Mouse (Mus musculus): Measurements from ENCODE around the gene Gm3336. TPM values are rescaled to one million over a fixed set of nuclear protein-coding genes. Genes with fewer than 3 reads are reported as not detected.

Gm3336 gene
- polyA plus RNA-seq, 1 experiment from 2014 or later: 4.1 TPM

- WGBS: 39% methylated on average over 7 of the region's 7 CpGs
These were observed 5.3 kb downstream of the Gm3336 start, which contains the start of gene Pde4c for GRCm38 (mm10) chr8:70723486-70724210. Pde4c (plus strand) TSS chr8:70723720.

GRCm38 (mm10) chr8:70724216-70724615 lies 5.9 kb downstream of the Gm3336 start:
- no peak overlapping the region for H3K4me2 ChIP-seq (ENCODE audit: low read depth, low read length)
- H3K27ac ChIP-seq (ENCODE audit: low read length): no peak overlapping the region
- H3K27me3 ChIP-seq (replicated peaks; ENCODE audit: control insufficient read depth, insufficient read depth, low read length): 0 out of 2 replicates have a peak, but pooled peaks cover 7% of the 10 kb centered on the region
- H3K36me3 ChIP-seq (ENCODE audit: control insufficient read depth, insufficient read depth, low read length): no peaks in the 10 kb centered on the region
- H3K9ac ChIP-seq (ENCODE audit: low read depth, low read length): peak overlapping the region; percentile 33; the same call in 1 of the 2 replicates
- H3K4me1 ChIP-seq (ENCODE audit: control insufficient read depth, insufficient read depth, low read length): peaks cover 12% of the 10 kb centered on the region
- no peaks in the 10 kb centered on the region for H3K9me3 ChIP-seq (ENCODE audit: control insufficient read depth, low read length)
- 78% methylated on average over 12 of the region's 12 CpGs for WGBS
- no peak overlapping the region for H3K4me3 ChIP-seq (ENCODE audit: low read length)
- no peak for ATAC-seq

More at GRCm38 (mm10) chr8:70723486-70724210, 5.3 kb downstream of the Gm3336 start, which contains the start of gene Pde4c:
- no peak within 1 kb of the TSS for H3K4me2 ChIP-seq (ENCODE audit: low read depth, low read length)
- ATAC-seq: peak; percentile 71
- 0 out of 2 replicates have a peak, but pooled peaks cover 3% of the 10 kb centered on the region for H3K27me3 ChIP-seq (replicated peaks; ENCODE audit: control insufficient read depth, insufficient read depth, low read length)
- no peaks in the 10 kb centered on the region for H3K36me3 ChIP-seq (ENCODE audit: control insufficient read depth, insufficient read depth, low read length)
- no peak within 1 kb of the TSS for H3K4me3 ChIP-seq (ENCODE audit: low read length)
- H3K27ac ChIP-seq (ENCODE audit: low read length): no peak within 1 kb of the TSS
- no peaks in the 10 kb centered on the region for H3K9me3 ChIP-seq (ENCODE audit: control insufficient read depth, low read length)
- H3K9ac ChIP-seq (ENCODE audit: low read depth, low read length): peak within 1 kb of the TSS; percentile 33
- H3K4me1 ChIP-seq (ENCODE audit: control insufficient read depth, insufficient read depth, low read length): peaks cover 12% of the 10 kb centered on the region

- no peak overlapping the region for H3K4me2 ChIP-seq (ENCODE audit: low read depth, low read length)
- no peak for ATAC-seq
- no peaks in the 10 kb centered on the region for H3K36me3 ChIP-seq (ENCODE audit: control insufficient read depth, insufficient read depth, low read length)
- peaks cover 17% of the 10 kb centered on the region for H3K4me1 ChIP-seq (ENCODE audit: control insufficient read depth, insufficient read depth, low read length)
- no peak overlapping the region for H3K4me3 ChIP-seq (ENCODE audit: low read length)
- WGBS: 31% methylated on average over 14 of the region's 14 CpGs
- H3K9ac ChIP-seq (ENCODE audit: low read depth, low read length): no peak overlapping the region
- peaks cover 11% of the 10 kb centered on the region; the same call in 1 of the 2 replicates for H3K27me3 ChIP-seq (replicated peaks; ENCODE audit: control insufficient read depth, insufficient read depth, low read length)
- H3K27ac ChIP-seq (ENCODE audit: low read length): no peak overlapping the region
- H3K9me3 ChIP-seq (ENCODE audit: control insufficient read depth, low read length): no peaks in the 10 kb centered on the region
These were observed 7.6 kb downstream of the Gm3336 start for GRCm38 (mm10) chr8:70725792-70726447.

GRCm38 (mm10) chr8:70726721-70727120 lies 8.4 kb downstream of the Gm3336 start:
- Histone ChIP-seq H3K4me1 (ENCODE audit: control insufficient read depth, insufficient read depth, low read length) (peaks cover 17% of the 10 kb centered on the region), H3K9ac (ENCODE audit: low read depth, low read length) (no peak overlapping the region), H3K4me2 (ENCODE audit: low read depth, low read length) (no peak overlapping the region), H3K4me3 (ENCODE audit: low read length) (no peak overlapping the region), H3K9me3 (ENCODE audit: control insufficient read depth, low read length) (no peaks in the 10 kb centered on the region), H3K27me3 (replicated peaks; ENCODE audit: control insufficient read depth, insufficient read depth, low read length) (peaks cover 11% of the 10 kb centered on the region; the same call in 1 of the 2 replicates), H3K36me3 (ENCODE audit: control insufficient read depth, insufficient read depth, low read length) (no peaks in the 10 kb centered on the region), H3K27ac (ENCODE audit: low read length) (no peak overlapping the region)
- ATAC-seq: no peak
- 44% methylated on average over 11 of the region's 11 CpGs for WGBS

GRCm38 (mm10) chr8:70729808-70730475 lies 11.6 kb downstream of the Gm3336 start:
- Histone ChIP-seq H3K9ac (ENCODE audit: low read depth, low read length) (peak overlapping the region; percentile 59), H3K36me3 (ENCODE audit: control insufficient read depth, insufficient read depth, low read length) (no peaks in the 10 kb centered on the region), H3K4me3 (ENCODE audit: low read length) (peak overlapping the region; percentile 46), H3K4me2 (ENCODE audit: low read depth, low read length) (peak overlapping the region; percentile 67), H3K27me3 (replicated peaks; ENCODE audit: control insufficient read depth, insufficient read depth, low read length) (peaks cover 11% of the 10 kb centered on the region; the same call in 1 of the 2 replicates), H3K9me3 (ENCODE audit: control insufficient read depth, low read length) (no peaks in the 10 kb centered on the region), H3K4me1 (ENCODE audit: control insufficient read depth, insufficient read depth, low read length) (0 out of 2 replicates have a peak, but pooled peaks cover 6% of the 10 kb centered on the region), H3K27ac (ENCODE audit: low read length) (no peak overlapping the region)
- 5% methylated on average over 34 of the region's 34 CpGs for WGBS
- peak; percentile 56 for ATAC-seq

- Histone ChIP-seq H3K27me3 (replicated peaks; ENCODE audit: control insufficient read depth, insufficient read depth, low read length) (peaks cover 11% of the 10 kb centered on the region; the same call in 1 of the 2 replicates), H3K36me3 (ENCODE audit: control insufficient read depth, insufficient read depth, low read length) (no peaks in the 10 kb centered on the region), H3K9ac (ENCODE audit: low read depth, low read length) (no peak overlapping the region), H3K4me2 (ENCODE audit: low read depth, low read length) (no peak overlapping the region), H3K4me3 (ENCODE audit: low read length) (no peak overlapping the region), H3K4me1 (ENCODE audit: control insufficient read depth, insufficient read depth, low read length) (0 out of 2 replicates have a peak, but pooled peaks cover 6% of the 10 kb centered on the region), H3K9me3 (ENCODE audit: control insufficient read depth, low read length) (no peaks in the 10 kb centered on the region), H3K27ac (ENCODE audit: low read length) (no peak overlapping the region)
- no peak for ATAC-seq
- 86% methylated on average over 4 of the region's 4 CpGs for WGBS
These were observed 12.6 kb downstream of the Gm3336 start for GRCm38 (mm10) chr8:70730956-70731355.

- Histone ChIP-seq H3K27me3 (replicated peaks; ENCODE audit: control insufficient read depth, insufficient read depth, low read length) (peaks cover 9% of the 10 kb centered on the region), H3K4me1 (ENCODE audit: control insufficient read depth, insufficient read depth, low read length) (no peaks in the 10 kb centered on the region), H3K9me3 (ENCODE audit: control insufficient read depth, low read length) (no peaks in the 10 kb centered on the region), H3K36me3 (ENCODE audit: control insufficient read depth, insufficient read depth, low read length) (no peaks in the 10 kb centered on the region), H3K27ac (ENCODE audit: low read length) (no peak overlapping the region), H3K4me3 (ENCODE audit: low read length) (no peak overlapping the region), H3K9ac (ENCODE audit: low read depth, low read length) (no peak overlapping the region), H3K4me2 (ENCODE audit: low read depth, low read length) (no peak overlapping the region)
- no peak for ATAC-seq
- 72% methylated on average over 5 of the region's 5 CpGs for WGBS
These were observed 19.4 kb downstream of the Gm3336 start for GRCm38 (mm10) chr8:70737705-70738104.

- Histone ChIP-seq H3K9ac (ENCODE audit: low read depth, low read length) (no peak overlapping the region), H3K27ac (ENCODE audit: low read length) (no peak overlapping the region), H3K27me3 (replicated peaks; ENCODE audit: control insufficient read depth, insufficient read depth, low read length) (peaks cover 14% of the 10 kb centered on the region), H3K4me3 (ENCODE audit: low read length) (no peak overlapping the region), H3K4me2 (ENCODE audit: low read depth, low read length) (no peak overlapping the region), H3K9me3 (ENCODE audit: control insufficient read depth, low read length) (no peaks in the 10 kb centered on the region), H3K4me1 (ENCODE audit: control insufficient read depth, insufficient read depth, low read length) (peaks cover under 1% of the 10 kb centered on the region; the same call in 1 of the 2 replicates), H3K36me3 (ENCODE audit: control insufficient read depth, insufficient read depth, low read length) (no peaks in the 10 kb centered on the region)
- WGBS: 71% methylated on average over 3 of the region's 3 CpGs
- no peak for ATAC-seq
These were observed 19.9 kb downstream of the Gm3336 start for GRCm38 (mm10) chr8:70738211-70738610.

GRCm38 (mm10) chr8:70741661-70742060 lies 23.3 kb downstream of the Gm3336 start:
- H3K27ac ChIP-seq (ENCODE audit: low read length): no peak overlapping the region
- no peaks in the 10 kb centered on the region for H3K36me3 ChIP-seq (ENCODE audit: control insufficient read depth, insufficient read depth, low read length)
- H3K9me3 ChIP-seq (ENCODE audit: control insufficient read depth, low read length): no peaks in the 10 kb centered on the region
- no peak overlapping the region for H3K9ac ChIP-seq (ENCODE audit: low read depth, low read length)
- H3K27me3 ChIP-seq (replicated peaks; ENCODE audit: control insufficient read depth, insufficient read depth, low read length): peaks cover 46% of the 10 kb centered on the region
- ATAC-seq: no peak
- no peak overlapping the region for H3K4me2 ChIP-seq (ENCODE audit: low read depth, low read length)
- WGBS: 63% methylated on average over 5 of the region's 5 CpGs
- H3K4me3 ChIP-seq (ENCODE audit: low read length): no peak overlapping the region
- peaks cover 13% of the 10 kb centered on the region for H3K4me1 ChIP-seq (ENCODE audit: control insufficient read depth, insufficient read depth, low read length)
